Mouse (Mus musculus) lung, postnatal 36 days (tissue): Measurements from ENCODE around the gene Mycbpap.
A peak's percentile ranks its signal among the peaks of the same experiment; 100 is the strongest.

Source experiments
- DNase-seq: peaks from one replicate; pipeline ENCODE4 v3.0.0; 2022; ENCODE audit warnings: mixed read lengths

Gene Mycbpap

DNA sequence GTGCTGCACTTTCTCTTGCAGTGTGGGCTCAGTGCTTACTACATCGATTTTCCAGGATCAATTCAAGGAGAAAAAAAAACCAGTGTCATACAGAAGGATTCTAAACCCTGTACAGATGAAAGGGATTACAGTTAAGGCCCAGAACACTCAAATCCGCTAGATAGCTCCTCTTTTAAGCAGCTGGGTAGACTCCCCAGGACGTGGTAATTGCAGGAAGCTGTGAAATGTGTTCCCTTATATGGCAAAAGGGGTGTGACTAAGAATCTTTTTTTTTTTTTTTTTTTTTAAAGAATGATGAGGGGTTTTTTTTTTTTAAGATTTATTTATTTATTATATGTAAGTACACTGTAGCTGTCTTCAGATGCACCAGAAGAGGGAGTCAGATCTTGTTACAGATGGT lies 7.3 kb upstream of the Mycbpap start:
- no peak for DNase-seq

DNA sequence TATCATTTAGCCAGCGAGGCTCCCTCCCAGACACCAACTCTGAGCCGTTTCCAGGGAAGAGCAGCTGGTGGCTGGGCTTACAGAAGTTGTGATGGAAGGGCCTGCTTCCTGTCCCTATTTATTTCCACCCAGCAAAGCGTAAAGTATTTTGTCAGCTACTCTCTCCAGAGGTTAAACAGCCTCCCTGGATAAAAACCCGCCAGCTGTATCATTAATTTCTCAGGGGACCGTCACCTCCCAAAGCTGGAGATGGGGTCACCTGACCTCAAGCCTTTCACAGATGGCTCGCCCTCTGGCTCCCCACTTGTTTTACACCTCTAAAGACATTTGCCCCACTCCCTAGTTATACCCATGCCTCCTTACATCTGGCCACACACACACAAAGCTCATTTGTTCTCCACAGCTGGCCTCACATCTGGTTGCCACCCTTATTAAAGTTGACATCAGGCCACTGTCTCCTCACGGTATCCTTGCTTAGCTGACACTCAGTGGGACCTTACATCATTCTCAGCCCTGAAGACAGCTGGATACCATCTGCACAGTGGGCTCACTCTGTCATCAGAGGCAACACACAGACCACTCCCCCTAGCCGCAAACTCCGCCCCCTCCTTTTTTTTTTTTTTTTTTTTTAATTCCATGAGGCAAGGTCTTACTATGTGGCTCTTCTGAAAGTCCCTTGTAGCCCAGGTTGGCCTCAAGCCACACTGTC lies 4.8 kb upstream of the Mycbpap start:
- no peak for DNase-seq

DNA sequence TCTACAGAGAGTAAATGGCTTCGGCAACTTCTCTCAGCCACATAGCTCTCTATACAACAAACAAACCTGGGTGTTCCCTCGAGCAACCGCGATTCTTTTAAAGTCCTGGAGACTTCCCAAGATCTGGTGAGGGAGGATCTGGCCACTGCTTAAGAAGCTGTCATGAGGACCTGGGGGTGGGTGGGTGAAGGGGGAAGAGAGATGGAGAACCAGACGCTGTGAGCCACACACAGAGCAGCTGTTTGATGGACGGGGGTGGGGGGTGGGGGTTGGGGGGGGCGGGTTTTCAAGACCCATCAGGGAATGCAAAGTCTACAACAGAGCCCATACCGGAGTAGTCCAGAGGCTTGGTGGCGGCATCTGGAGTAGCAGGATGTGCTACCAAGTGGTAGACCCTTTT lies 8.1 kb downstream of the Mycbpap start:
- no peak for DNase-seq

DNA sequence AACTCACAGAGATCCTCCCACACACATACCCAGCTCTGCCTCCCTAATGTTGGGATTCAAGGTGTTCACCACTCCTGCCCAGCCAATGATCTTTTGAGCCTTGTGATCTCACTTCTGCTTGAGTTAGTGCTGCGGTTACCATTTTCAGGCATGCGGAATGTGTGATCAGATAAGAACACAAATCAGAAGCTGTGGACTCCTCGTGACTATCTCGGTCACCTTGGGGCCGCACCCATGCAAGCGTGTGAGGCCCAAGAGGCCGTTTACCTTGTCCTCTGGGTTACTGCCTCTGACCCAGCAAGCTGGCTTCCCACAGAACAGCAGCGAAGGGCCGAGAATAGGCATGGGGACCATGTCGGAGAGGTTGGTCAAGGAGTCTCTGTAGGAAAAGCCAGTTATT lies 12.6 kb downstream of the Mycbpap start:
- no peak for DNase-seq

DNA sequence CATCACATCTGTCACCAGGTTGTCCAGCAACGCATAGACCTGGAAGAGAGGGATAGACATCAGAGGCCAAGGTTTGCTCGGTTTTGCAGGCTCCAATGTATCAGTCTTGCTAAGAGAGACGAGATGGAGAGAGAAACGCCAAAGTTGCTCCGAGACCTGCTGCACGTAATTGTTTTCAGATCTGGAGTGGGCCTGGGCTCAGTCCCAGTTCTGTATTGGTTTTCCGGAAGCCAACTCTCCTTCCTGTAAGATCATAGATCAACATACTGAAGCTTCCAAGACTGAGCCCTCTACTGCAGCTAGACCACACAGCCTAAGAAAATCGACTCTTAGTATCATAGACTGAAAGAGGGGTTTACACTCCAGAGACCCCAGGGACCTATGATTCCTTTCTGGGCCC lies 20.1 kb downstream of the Mycbpap start:
- peak; percentile 60 for DNase-seq

DNA sequence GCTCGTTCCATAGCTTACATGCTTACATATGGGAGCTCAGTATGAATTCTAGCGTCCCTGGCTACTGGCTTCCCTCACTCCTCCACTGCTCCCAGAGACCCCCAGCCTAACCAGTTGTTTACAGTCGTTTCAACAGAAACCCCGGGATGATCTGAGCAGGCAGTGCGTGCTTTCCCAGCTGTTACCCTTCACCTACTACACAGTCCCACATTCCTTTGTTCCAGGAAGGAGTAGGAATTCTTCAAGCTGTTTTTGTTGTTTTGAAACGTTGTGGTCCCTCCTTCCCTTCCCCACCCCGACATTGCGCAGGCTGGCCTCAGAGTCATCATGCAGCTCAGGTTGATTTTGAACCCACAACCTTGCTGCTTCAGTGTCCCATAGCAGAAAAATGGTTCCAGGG lies 21.2 kb downstream of the Mycbpap start:
- DNase-seq, result no peak

DNA sequence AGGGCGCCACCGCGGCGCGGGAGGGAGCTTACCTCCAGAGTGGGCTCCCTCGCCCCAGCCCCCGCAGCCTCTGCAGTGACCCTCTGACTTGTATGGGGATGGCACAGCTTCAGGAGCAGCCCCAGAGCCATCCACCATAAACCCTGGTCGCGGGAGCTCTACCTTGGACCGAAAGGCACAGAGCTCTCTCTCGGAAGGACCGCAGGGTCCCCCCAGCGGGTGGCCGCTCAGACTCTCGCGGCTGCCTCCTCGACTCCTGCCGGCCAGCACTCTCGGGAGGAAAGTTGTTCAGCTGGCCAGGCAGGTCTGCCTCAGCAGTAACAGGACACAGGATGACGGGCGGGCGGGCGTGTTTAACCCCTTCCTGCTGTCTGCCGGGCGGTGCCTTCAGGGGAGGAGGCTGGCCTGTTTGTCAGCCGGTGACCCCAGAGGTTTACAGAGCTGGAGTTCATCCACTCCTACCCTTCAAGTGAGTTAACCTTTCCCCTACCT lies 21.8 kb downstream of the Mycbpap start, which contains the start of gene Epn3:
Epn3 (minus strand) TSS at position 314 of the 492 bp plus-strand sequence.
- peak; percentile 81 for DNase-seq

DNA sequence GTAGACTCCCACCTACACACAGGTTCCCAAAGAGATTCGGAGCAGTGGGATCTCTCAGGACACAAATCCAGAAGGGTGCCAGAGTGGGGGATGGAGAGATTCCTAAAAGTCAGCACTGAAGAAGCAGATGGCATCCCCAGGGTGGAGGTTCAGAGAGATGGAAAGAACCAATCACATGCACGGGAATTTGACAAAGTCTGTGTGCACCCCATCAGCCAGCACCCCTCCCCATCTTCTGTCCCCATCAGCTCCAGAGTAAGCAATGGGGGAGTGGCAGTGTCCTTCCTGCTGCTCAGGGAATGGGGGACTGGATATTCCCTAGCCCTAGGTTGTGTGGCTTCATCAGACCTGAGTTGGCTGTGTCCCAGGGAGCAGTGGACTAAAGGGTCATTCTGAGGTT lies 22.5 kb downstream of the Mycbpap start:
- no peak for DNase-seq

DNA sequence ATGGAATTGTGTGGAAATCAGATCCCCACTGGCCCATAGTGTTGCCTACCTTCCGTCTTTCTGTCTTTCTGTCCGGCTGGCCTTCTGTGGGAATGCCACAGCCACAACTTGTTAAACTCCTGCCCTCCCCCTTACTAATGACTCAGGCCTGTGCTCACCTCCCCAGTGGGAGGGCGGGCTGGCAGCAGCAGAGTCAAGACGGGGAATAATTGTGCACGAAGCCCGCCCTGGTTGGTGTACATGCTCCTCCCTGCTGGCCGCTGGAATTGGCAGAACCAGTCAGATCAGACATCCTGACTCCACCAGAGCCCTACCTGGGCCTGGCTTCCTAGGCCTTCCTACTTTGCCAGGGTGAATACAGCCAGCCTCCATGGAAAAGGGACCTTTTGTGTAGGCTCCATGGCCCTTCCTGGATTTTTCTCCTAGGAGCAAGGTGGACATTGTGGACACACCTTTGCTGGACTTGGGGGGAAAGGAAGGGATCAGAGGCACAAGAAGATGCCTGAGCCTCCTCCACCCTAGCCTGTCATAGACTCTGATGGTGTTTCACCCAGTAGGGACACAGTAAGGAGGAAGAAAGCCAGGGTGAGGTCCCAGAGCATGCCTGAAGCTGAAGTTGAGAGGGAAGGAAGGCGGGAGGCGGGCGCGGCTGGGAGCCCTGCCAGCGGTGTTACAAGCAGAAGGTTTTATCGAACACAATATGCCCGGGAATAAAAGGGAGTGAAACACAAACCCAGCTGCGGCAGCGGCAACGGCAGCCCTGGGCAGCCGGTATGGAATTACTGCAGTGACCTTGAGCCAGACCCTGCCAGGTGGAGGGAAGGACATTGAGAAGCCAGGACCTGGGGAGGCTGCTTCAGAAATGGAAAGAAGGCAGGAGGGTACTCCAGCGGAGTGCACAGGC lies 23.2 kb downstream of the Mycbpap start:
- peak; percentile 85 for DNase-seq

DNA sequence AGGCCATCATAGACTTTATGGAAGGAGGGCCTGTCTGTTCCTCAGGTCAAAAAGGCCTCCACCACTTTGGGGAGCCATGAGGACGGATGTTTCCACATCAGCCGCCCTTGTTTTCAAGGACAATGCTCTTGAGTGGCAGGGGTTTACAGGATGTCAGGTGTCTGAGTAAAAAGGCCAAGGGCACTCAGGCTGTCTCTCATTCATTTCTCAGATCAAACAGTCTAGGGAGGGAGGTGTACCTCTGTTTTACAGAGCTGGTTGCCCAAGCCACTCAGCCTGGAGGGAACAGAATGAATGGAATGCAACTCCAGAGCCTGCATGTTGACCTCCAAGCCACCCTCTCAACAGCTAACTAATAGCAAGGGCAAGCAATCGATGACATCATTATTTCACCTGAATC lies 26.1 kb downstream of the Mycbpap start:
- DNase-seq, result peak; percentile 88

DNA sequence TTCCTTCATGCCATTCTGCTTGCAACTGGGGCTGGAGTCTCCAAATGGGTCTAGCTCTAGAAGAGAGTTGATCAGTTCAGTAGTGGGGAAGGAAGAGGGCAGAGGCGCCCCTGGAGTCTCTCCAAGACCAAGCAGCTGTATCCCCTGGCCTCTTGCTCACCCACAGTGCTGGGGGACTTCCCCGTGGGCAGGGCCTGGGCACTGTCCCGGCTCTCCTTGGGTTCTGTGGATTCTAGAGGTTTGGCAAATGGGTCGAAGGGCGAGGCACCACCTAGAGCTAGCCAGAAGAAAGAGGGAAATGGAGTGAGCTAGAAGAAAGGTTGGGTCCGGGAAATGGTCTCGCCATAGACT lies 29.8 kb downstream of the Mycbpap start:
- DNase-seq, result no peak

DNA sequence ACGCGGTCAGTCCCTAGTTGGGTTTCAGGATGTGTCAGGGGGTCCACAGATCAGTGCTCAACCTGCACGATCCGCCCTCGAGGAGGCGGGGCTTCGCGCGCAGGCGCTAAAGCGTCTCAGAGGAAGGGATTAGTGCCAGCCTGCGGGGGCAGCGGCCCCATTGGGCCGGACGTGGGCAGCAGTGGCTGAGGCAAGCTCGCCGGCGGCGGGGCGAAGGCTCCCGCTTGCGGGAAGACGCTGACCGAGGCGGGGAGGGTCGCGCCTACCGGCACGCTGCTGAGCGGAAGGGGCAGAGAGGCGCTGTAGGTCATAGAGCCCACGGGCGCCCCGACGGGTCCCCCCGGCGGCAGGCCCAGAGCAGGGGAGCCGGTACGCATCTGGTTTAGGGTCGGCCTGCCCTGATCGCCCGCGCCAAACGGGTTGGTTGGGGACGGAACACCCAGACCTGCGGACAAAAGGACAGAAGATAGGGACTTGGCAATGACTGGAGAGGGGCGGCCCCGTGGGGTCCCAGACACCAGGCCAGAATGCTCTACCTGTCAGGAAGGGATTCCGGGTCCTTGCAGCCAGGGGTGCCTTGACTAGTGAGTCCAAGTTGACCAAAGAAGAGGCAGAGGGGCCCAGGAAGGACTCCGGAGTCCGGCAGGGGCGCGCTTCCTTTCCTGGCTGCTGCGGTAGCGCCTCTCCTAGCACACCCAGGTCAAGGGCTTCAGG lies 30.4 kb downstream of the Mycbpap start:
- DNase-seq, result no peak

DNA sequence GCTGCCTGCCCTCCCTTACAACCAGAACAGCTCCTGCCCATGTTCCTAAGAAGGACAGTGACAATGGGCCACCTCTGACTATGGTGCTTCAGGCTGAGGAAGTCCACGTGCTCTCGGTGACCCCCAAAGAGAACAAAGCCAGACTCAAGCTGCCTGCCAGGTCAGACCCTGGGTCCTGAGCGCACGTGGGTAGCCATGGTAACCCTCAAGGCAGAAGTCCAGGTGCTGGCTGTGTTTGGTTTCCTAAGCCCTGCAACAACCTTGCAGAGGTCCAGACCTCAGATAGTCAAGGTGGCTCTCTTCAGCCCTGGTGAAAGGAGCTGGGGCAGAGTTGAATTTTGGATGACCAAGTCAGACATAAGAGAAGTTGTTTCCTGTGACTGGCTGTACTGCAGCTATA lies 31.8 kb downstream of the Mycbpap start:
- DNase-seq, result no peak

DNA sequence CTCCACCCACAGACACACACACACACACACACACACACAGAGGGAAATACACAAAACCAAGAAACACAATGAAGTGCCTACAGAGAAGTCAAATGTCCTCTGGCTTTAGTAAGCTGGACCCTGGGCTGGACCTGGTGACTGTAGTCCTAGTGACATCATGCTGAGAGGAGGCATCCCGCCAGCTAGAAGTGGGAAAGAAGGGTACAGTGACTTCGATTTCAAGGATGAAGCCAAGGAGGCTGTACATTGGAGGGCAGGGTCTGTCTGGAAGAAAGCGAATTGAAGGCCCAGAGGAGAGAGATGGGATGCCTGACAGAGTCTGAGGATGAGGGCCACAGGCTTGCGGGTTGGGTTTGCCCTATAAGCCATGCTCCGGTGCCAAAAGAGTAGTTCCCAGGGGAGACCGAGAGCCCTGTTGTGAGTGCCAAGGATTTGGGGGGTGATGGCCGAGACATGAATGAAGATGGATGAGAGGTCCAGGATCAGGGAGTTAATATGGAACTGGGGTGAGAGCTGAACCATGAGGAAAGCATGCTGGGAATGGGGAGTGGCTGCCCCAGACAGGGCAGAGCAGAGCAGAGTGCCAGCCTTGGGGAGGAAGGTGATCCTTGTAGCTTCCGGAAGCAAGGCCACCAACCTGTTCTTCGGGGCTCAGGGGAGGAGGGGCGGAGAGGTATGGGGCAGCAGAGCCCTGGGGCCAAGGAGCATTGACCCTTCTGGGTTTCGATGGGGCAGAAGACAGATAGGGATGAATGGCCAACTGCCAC lies 32.6 kb downstream of the Mycbpap start:
- DNase-seq, result peak; percentile 44

DNA sequence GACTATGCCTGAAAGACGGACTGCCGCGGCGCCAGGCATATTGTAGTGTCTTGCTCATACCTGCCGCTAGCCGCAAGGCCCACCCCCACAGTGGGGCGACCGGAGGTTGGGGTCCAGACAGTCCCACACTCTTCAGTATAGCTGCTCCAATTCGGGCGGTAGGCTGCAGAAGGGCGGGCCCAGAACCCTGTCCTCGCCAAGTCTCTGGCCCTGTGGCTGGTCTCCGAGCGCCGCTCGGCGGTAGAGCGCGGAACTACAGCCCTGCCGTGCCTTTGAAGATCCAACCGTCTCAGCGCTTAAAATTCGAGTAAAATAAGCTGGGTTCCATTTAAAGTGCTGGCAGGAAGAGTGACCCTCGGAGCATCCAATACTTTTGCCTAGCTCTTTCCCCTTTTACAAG lies 35.5 kb downstream of the Mycbpap start, which contains the start of gene Spata20:
Spata20 (minus strand) TSS at position 179 of the 400 bp plus-strand sequence.
- peak; percentile 91 for DNase-seq

DNA sequence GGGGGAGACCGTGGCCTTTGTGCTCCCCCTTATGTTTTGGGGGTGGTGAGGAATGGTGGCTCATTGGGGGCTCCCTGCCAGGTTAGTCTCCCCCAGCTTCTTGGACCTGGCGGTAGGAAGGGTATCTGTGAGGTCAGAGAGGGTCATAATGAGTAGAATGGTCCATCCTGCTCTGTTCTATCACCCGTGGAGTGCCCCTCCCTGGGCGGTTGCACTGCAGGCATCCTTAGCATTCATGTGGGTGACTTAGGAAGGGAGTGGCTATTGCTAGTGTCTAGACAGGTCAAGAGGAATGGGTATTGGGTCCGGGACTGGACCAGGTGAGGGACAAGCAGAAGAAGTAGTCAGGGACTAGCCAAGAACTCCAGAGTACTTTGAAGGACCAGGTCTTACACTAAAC lies 36.3 kb downstream of the Mycbpap start:
- DNase-seq, result no peak

DNA sequence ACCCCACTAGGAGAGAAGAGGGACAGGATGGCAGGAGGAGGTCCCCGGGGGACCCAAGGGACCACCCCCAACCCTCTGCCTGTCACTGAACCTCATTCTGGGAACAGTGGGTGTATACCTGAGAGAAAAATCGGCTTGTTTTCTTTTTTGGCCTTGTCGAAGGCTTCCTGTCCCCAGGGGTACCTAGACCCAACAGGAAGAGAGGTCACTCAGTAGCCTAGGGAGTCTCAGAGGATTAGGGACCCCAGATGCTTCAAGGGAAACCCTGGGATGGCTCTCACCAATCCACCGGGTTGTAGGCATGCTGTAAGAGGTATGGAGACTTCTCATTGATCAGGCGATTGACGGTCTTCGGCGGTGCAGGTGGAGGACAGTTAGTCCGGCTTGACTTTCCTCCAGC lies 36.9 kb downstream of the Mycbpap start:
- DNase-seq, result no peak

DNA sequence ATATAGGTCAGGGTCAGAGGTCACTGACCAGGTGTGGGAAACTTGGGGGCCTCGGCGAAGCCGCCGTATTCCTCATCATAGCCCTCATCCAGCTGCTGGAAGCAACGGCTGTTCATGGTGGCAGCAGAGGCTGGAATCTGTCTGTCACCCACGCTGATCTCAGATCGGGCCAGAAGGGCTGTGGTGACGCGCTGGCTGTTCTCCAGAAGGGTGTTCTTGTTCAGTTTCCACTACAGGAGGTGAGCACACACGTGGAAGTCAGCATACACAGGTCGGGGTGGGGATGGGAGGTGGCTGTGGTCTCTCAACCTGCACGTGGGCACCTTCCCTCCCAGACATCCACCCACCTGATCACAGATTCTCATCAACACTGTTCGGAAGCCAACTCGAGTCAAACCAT lies 37.6 kb downstream of the Mycbpap start:
- no peak for DNase-seq

DNA sequence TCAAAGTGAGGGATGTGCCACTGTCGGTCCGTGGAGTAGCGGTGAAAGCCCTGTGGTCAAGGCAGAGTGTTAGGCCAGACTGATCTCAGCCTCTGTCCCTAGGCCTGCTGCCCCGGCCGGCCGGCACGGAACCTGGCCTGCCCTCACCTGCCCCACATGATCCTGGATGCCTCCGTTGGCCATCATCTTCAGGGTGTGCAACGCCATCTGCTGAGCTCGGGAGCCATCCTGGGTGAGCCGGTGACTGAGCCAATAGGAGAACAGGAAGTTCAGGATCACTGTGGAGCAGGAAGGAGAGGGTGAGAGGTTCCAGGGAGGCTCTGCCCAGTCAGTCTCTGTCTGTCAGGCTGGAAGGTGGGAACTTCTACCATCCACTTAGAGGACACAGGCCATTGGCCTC lies 38.1 kb downstream of the Mycbpap start:
- no peak for DNase-seq

DNA sequence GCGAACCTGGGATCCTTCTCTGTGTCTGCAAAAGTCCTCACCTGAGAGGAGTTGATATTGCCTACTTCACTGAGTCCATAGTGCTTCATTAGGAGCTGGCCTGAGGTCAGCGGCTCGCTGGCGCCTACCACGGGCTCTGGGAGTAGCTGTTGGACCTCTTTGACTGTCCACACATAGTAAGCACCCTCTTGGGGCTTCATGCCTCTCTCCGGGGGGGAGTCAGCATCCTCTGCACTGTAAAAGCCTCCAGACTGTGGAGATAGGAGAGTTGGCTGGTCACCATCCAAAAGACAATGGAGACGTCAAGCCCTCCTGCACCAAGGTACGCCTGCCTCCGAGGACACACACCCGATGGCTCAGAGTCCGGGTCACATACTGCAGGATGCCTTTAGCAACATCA lies 38.8 kb downstream of the Mycbpap start:
- no peak for DNase-seq

DNA sequence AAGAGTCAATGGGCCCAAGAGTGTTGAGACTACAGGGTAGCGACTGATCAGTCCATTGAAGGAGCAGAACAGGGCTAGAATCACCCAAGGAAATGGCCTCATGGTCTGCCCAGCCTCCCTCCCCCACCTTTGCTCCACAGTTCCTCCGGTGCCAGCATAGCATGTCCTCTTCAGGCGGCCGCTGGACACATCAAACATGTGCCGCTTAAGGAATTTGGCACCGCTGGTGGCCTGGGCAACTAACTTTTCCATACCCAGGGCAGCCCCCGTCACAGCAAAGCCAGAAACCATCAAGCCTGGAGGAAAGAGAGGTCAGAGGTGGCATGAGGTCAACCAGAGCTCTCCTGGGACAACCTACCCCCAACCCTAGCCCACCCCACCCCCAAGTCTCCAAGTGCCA lies 39.6 kb downstream of the Mycbpap start:
- no peak for DNase-seq

DNA sequence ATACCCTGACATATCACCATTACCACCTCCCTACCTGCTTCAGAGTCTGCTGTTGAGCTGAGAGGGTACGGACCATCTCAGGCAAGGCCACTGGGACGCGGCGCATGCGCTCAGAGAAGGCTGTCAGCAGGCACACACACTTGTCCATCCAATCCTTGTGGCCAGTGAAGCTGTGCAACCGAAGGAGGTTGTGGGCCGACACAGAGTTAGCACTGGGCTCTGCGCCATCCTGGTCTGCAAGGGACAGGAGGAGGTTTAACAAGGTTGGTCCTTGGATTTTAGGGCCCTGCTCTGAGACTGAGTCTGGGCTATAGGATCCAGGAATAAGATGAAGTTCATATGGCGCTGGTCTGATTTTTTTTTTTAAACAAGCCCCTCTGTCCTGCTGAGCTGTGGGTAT lies 41.2 kb downstream of the Mycbpap start:
- no peak for DNase-seq

DNA sequence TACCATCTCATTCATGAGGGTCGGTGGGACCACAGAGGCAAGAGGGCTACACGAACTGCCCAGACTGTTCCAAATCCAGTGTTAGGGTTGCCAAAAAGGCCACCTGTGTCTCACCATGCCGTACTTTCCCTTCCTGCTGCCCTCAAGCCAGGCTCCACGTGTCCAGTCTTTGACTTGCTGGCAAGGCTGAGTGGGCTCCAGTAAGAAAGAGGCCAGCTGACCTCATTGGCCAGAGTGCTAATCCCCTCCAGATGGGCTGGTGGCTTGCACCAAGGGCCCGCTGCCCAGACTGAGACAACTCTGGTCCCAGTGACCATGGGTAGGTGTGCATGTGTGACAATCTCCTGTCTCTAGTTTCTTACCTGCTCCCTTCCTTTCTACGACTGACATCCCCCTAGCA lies 43.9 kb downstream of the Mycbpap start:
- no peak for DNase-seq
